Mouse (Mus musculus) stomach, postnatal 0 days (tissue): ENCODE data around the gene Ttll11. TPM values are rescaled to one million over a fixed set of nuclear protein-coding genes. Genes with fewer than 3 reads are reported as not detected.

Experiments
- ATAC-seq: fragments of 200-750 bp; cut with Nextera tagmentation; 2 replicates; pipeline ENCODE4 v1.8.0; 2017; ENCODE audit not compliant: low FRiP score, low TSS enrichment
- DNase-seq: peaks from one replicate; pipeline ENCODE4 v3.0.0-alpha.2; 2016; ENCODE audit warnings: low spot score
- H3K27ac ChIP-seq: fragments of 300-500 bp; sonication (generic); replicated peaks from 2 replicates; pipeline ENCODE4 v1.5.1; 2014; ENCODE audit warnings: mild to moderate bottlenecking, control low read depth
- H3K27me3 ChIP-seq: fragments of 300-500 bp; sonication (generic); 2 replicates; pipeline ENCODE4 v1.6.1; 2014; ENCODE audit warnings: low read length; ENCODE audit not compliant: control insufficient read depth, insufficient read depth
- H3K36me3 ChIP-seq: fragments of 300-500 bp; sonication (generic); 2 replicates; pipeline ENCODE4 v1.6.1; 2014; ENCODE audit warnings: low read length, mixed read lengths; ENCODE audit not compliant: control insufficient read depth, insufficient read depth
- H3K4me1 ChIP-seq: fragments of 300-500 bp; sonication (generic); replicated peaks from 2 replicates; pipeline ENCODE4 v1.6.1; 2014; ENCODE audit warnings: antibody characterized with exemption; ENCODE audit not compliant: control insufficient read depth, insufficient read depth
- H3K4me2 ChIP-seq: fragments of 300-500 bp; sonication (generic); replicated peaks from 2 replicates; pipeline ENCODE4 v1.6.1; 2014; ENCODE audit warnings: low read depth, mild to moderate bottlenecking, control low read depth, moderate library complexity
- H3K4me3 ChIP-seq: fragments of 300-500 bp; sonication (generic); 2 replicates; pipeline ENCODE4 v1.5.1; 2014; ENCODE audit warnings: low read depth, low read length, control low read depth
- H3K9ac ChIP-seq: fragments of 300-500 bp; sonication (generic); 2 replicates; pipeline ENCODE4 v1.6.1; 2014; ENCODE audit warnings: mild to moderate bottlenecking, low read length, control low read depth, mixed read lengths
- H3K9me3 ChIP-seq: fragments of 300-500 bp; sonication (generic); 2 replicates; pipeline ENCODE4 v1.6.1; 2016; ENCODE audit warnings: low read length; ENCODE audit not compliant: control insufficient read depth
- CTCF ChIP-seq: IDR thresholded peaks from 2 replicates; pipeline ENCODE4 v1.5.1; 2016; ENCODE audit warnings: antibody characterized with exemption, low read depth, mild to moderate bottlenecking, moderate library complexity
- EP300 ChIP-seq: optimal IDR thresholded peaks from 2 replicates; pipeline ENCODE3; 2016; ENCODE audit warnings: antibody characterized with exemption
- WGBS: fragments of 180-500 bp; shearing (Covaris S2); extraction: QIAGEN DNeasy Blood & Tissue Kit; methylation state at CpG from one replicate; pipeline ENCODE4 v1.1.7; 2014; 5-methylcytosine and 5-hydroxymethylcytosine counted together
- polyA plus RNA-seq: library from polyadenylated mRNA; unstranded; fragments of >200 nt; fragmentation: Nextera tagmentation; extraction: Ambion mirVana; gene quantifications from 2 replicates; pipeline ENCODE4 v1.2.1, GENCODE M21; 2015

Ttll11 gene
- polyA plus RNA-seq, 1 experiment from 2014 or later, result 0.55 TPM

DNA sequence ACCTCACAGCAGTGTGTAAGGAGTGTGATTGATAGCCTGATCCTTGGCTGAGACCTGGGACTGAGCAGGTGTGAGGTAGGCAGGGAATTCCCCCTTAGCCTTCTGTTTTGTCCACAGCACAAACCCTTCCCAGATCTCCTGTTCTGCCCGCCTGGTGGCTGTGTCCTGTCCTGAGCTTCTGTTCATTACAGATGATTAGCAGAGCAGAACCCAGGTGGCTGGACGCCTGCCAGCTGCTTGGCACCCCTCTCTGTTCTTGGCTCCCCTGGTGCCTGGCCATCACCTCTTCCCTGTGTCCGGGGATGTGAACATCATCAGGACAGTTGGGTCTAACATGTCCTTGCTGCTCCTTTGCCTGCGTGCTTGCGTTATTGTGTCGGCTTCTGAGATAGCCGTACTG, 256.0 kb downstream of the Ttll11 start:
- 82% methylated on average over 7 of the region's 7 CpGs for WGBS
- Histone ChIP-seq H3K27me3 (no peaks in the 10 kb centered on the region), H3K9me3 (no peaks in the 10 kb centered on the region), H3K4me3 (no peak overlapping the region), H3K9ac (no peak overlapping the region), H3K27ac (no peak overlapping the region), H3K4me1 (no peaks in the 10 kb centered on the region), H3K4me2 (no peak overlapping the region), H3K36me3 (peaks cover 63% of the 10 kb centered on the region)
- DNase-seq (no peak), ATAC-seq (no peak)
- TF ChIP-seq CTCF (no peak), EP300 (no peak)

DNA sequence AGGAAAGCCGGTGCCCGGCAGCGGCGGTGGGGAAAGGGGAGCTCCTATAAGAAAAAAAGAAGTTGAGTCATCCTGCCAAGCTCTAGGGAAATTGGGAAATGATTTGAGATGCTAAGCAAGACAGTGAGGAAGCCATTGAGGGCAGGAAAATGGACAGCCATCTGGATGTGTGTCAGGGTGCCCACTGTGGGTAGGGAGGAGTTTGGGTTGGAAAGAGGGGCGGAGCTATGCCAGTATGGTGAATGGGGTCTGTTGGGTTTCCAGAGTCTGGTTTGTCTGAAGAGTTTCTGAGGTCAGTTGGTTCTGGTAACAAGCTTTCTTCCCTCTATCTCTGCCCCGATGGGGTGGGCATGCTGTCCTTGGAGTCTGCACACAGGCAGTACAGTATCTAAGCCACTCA, 256.4 kb downstream of the Ttll11 start:
- H3K36me3 ChIP-seq, result peaks cover 64% of the 10 kb centered on the region
- TF ChIP-seq EP300 (no peak), CTCF (no peak)
- ATAC-seq, result no peak

GRCm38 (mm10) chr2:35722821-35723220, 256.9 kb downstream of the Ttll11 start:
- no peaks in the 10 kb centered on the region for H3K9me3 ChIP-seq
- WGBS, result 88% methylated on average over 9 of the region's 9 CpGs
- H3K27ac ChIP-seq, result no peak overlapping the region
- no peaks in the 10 kb centered on the region for H3K4me1 ChIP-seq
- no peaks in the 10 kb centered on the region for H3K27me3 ChIP-seq
- no peak overlapping the region for H3K4me2 ChIP-seq
- no peak for TF ChIP-seq EP300
- TF ChIP-seq CTCF, result 0 out of 2 replicates have a peak, but pooled peaks have one; percentile 9
- no peak for ATAC-seq
- no peak for DNase-seq
- H3K9ac ChIP-seq, result no peak overlapping the region
- peaks cover 64% of the 10 kb centered on the region for H3K36me3 ChIP-seq
- H3K4me3 ChIP-seq, result no peak overlapping the region

More for the DNA sequence above, 256.4 kb downstream of the Ttll11 start:
- DNase-seq, result no peak
- Histone ChIP-seq H3K4me2 (no peak overlapping the region), H3K27ac (no peak overlapping the region), H3K9me3 (no peaks in the 10 kb centered on the region), H3K9ac (no peak overlapping the region), H3K4me1 (no peaks in the 10 kb centered on the region), H3K4me3 (no peak overlapping the region), H3K27me3 (no peaks in the 10 kb centered on the region)
- WGBS, result 98% methylated on average over 6 of the region's 6 CpGs

DNA sequence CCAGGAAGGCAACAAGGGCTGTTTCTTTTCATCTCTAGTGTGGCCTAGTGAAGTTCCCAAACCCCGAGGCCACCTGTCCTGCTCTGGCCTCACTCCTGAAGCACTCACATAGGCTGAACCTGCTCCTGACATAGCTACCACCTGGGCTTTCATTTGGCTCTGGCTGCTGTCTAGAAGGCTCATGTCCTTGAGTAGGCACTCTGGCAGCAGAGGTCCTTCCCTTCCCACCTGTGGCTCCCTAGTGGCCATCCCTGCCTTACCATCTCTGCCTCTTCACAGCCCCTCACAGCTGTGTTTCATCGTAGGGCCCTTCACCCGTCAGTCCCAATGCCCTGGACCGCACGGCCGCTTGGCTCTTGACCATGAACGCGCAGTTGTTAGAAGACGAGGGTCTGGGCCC, 258.8 kb downstream of the Ttll11 start:
- Histone ChIP-seq H3K4me2 (no peak overlapping the region), H3K27me3 (no peaks in the 10 kb centered on the region), H3K27ac (no peak overlapping the region), H3K36me3 (peaks cover 65% of the 10 kb centered on the region), H3K4me3 (no peak overlapping the region), H3K9me3 (no peaks in the 10 kb centered on the region), H3K9ac (no peak overlapping the region), H3K4me1 (no peaks in the 10 kb centered on the region)
- DNase-seq, result no peak
- 92% methylated on average over 9 of the region's 9 CpGs for WGBS
- no peak for ATAC-seq
- TF ChIP-seq EP300 (no peak), CTCF (no peak)

GRCm38 (mm10) chr2:35720550-35720949, 259.2 kb downstream of the Ttll11 start:
- H3K36me3 ChIP-seq, result peaks cover 65% of the 10 kb centered on the region
- H3K4me3 ChIP-seq, result no peak overlapping the region
- ATAC-seq, result no peak
- no peak overlapping the region for H3K9ac ChIP-seq
- no peak overlapping the region for H3K27ac ChIP-seq
- no peaks in the 10 kb centered on the region for H3K9me3 ChIP-seq
- no peak for DNase-seq
- WGBS, result 85% methylated on average over 13 of the region's 13 CpGs
- no peak overlapping the region for H3K4me2 ChIP-seq
- H3K4me1 ChIP-seq, result no peaks in the 10 kb centered on the region
- no peaks in the 10 kb centered on the region for H3K27me3 ChIP-seq
- TF ChIP-seq CTCF, result no peak
- TF ChIP-seq EP300, result no peak

GRCm38 (mm10) chr2:35720104-35720503, 259.6 kb downstream of the Ttll11 start:
- no peaks in the 10 kb centered on the region for H3K9me3 ChIP-seq
- H3K4me2 ChIP-seq, result no peak overlapping the region
- H3K4me1 ChIP-seq, result no peaks in the 10 kb centered on the region
- H3K27ac ChIP-seq, result no peak overlapping the region
- no peak overlapping the region for H3K4me3 ChIP-seq
- H3K27me3 ChIP-seq, result no peaks in the 10 kb centered on the region
- ATAC-seq, result no peak
- no peak for DNase-seq
- no peak overlapping the region for H3K9ac ChIP-seq
- TF ChIP-seq EP300, result no peak
- TF ChIP-seq CTCF, result no peak
- 91% methylated on average over 12 of the region's 12 CpGs for WGBS
- peaks cover 65% of the 10 kb centered on the region for H3K36me3 ChIP-seq
